ENCODE assay signal across 17 mouse cellular contexts in genomic region chr5:16253768-16254167, GRCm38 (mm10).
"Had no signal": no experiment of that assay in that cellular context is flagged by ENCODE, and none has a peak within 500 bp of the region (broad histone marks: within the 10 kb centered on the region; RNA-seq: fewer than 3 reads in every experiment).

No protein-coding gene starts in this region.

- H3K9ac ChIP-seq: lung, embryonic 15.5 days; midbrain, embryonic 13.5 days; midbrain, embryonic 15.5 days; neural tube, embryonic 12.5 days; stomach, embryonic 15.5 days had no signal

- DNase-seq: lung, adult 2 months; lung, postnatal 14 days; lung, postnatal 36 days; right cerebral cortex, postnatal 14 days; thymus, adult 2 months; thymus, postnatal 25 days; thymus, postnatal 4 days had no signal

- H3K4me3 ChIP-seq: lung, embryonic 15.5 days; megakaryocyte, embryonic 14.5 days; midbrain, embryonic 13.5 days; midbrain, embryonic 15.5 days; neural tube, embryonic 12.5 days; stomach, embryonic 15.5 days had no signal

- H3K27ac ChIP-seq: lung, embryonic 15.5 days; macrophage; midbrain, embryonic 13.5 days; midbrain, embryonic 15.5 days; neural tube, embryonic 12.5 days; stomach, embryonic 15.5 days; stomach, postnatal 0 days had no signal

- H3K27me3 ChIP-seq: lung, embryonic 15.5 days; megakaryocyte, embryonic 14.5 days; midbrain, embryonic 13.5 days; midbrain, embryonic 15.5 days; neural tube, embryonic 12.5 days; stomach, embryonic 15.5 days had no signal

- ATAC-seq: lung, postnatal 0 days; midbrain, embryonic 13.5 days; midbrain, embryonic 15.5 days had no signal

- H3K36me3 ChIP-seq: lung, embryonic 15.5 days; midbrain, embryonic 15.5 days; neural tube, embryonic 12.5 days; stomach, embryonic 15.5 days had no signal

- H3K9me3 ChIP-seq: lung, embryonic 15.5 days; megakaryocyte, embryonic 14.5 days; midbrain, embryonic 13.5 days; midbrain, embryonic 15.5 days; neural tube, embryonic 12.5 days; stomach, embryonic 15.5 days had no signal

- H3K4me2 ChIP-seq: lung, embryonic 15.5 days; midbrain, embryonic 11.5 days; midbrain, embryonic 13.5 days; midbrain, embryonic 15.5 days; neural tube, embryonic 12.5 days; stomach, embryonic 15.5 days had no signal

- H3K4me1 ChIP-seq: lung, embryonic 15.5 days; megakaryocyte, embryonic 14.5 days; midbrain, embryonic 13.5 days; midbrain, embryonic 15.5 days; neural tube, embryonic 12.5 days; stomach, embryonic 15.5 days had no signal
